Comparison of ENCODE assay signal across 8 mouse cellular contexts in genomic region chr14:79768076-79768830, GRCm38 (mm10). TPM values are rescaled to one million over a fixed set of nuclear protein-coding genes. Genes with fewer than 3 reads are reported as not detected.
A peak's percentile ranks its signal among the peaks of the same experiment; 100 is the strongest.
DNase-seq lines count a peak whose midpoint lies in the region; ATAC-seq lines count a peak whose summit lies in the region.

No protein-coding gene starts in this region.

- H3K4me3 ChIP-seq in kidney, embryonic 15.5 days (replicated peaks): peak overlapping the region; percentile 42
- H3K4me3 ChIP-seq in hindbrain, embryonic 13.5 days: peak overlapping the region; percentile 68

- H3K9me3 ChIP-seq in kidney, embryonic 15.5 days (replicated peaks): no peaks in the 10 kb centered on the region
- H3K9me3 ChIP-seq in hindbrain, embryonic 13.5 days: no peaks in the 10 kb centered on the region

- DNase-seq in kidney, adult 8-10 months: no peak
- DNase-seq in embryo, embryonic 10.5 days (ENCODE audit: low spot score): peak; percentile 15
- DNase-seq in neural tube, embryonic 10.5 days (ENCODE audit: extremely low spot score, low spot score): peak; percentile 42
- no peak for DNase-seq in urinary bladder, adult 2 months (ENCODE audit: low spot score)
- DNase-seq in c-Kit-positive CD71-positive TER-119-positive erythroid progenitor cells, embryonic 14.5 days (ENCODE audit: low spot score): no peak
- no peak for DNase-seq in spleen, postnatal 10 days (ENCODE audit: low spot score in 2 of 2)

- H3K9ac ChIP-seq in kidney, embryonic 15.5 days: no peak overlapping the region
- H3K9ac ChIP-seq in hindbrain, embryonic 13.5 days: peak overlapping the region; percentile 78

- peaks cover 43% of the 10 kb centered on the region for H3K4me1 ChIP-seq in kidney, embryonic 15.5 days
- H3K4me1 ChIP-seq in hindbrain, embryonic 13.5 days (replicated peaks): peaks cover 56% of the 10 kb centered on the region

- H3K27ac ChIP-seq in kidney, embryonic 15.5 days: no peak overlapping the region
- peak overlapping the region; percentile 91 for H3K27ac ChIP-seq in hindbrain, embryonic 13.5 days

- peaks cover 80% of the 10 kb centered on the region for H3K27me3 ChIP-seq in kidney, embryonic 15.5 days
- H3K27me3 ChIP-seq in hindbrain, embryonic 13.5 days: peaks cover 40% of the 10 kb centered on the region

- H3K36me3 ChIP-seq in kidney, embryonic 15.5 days: no peaks in the 10 kb centered on the region
- H3K36me3 ChIP-seq in hindbrain, embryonic 13.5 days: peaks cover 5% of the 10 kb centered on the region; the same call in 1 of the 2 replicates

- ATAC-seq in kidney, embryonic 15.5 days (replicated peaks; ENCODE audit: low FRiP score): no peak
- ATAC-seq in hindbrain, embryonic 13.5 days (ENCODE audit: low FRiP score): no peak

- WGBS in kidney, embryonic 15.5 days: 2% methylated on average over 58 of the region's 59 CpGs
- WGBS in hindbrain, embryonic 13.5 days: under 1% methylated on average over 53 of the region's 59 CpGs

- peak overlapping the region; percentile 76 for H3K4me2 ChIP-seq in kidney, embryonic 15.5 days
- H3K4me2 ChIP-seq in hindbrain, embryonic 13.5 days: peak overlapping the region; percentile 81

RNA-seq across cellular contexts. Expression of gene Pcdh8, which starts 2.9 kb away (rescaled TPM):
- polyA plus RNA-seq in kidney, embryonic 15.5 days (2015; fragmentation: Nextera tagmentation; extraction: Ambion mirVana): 1.8 TPM in 2 replicates
- 33.2 and 35.3 TPM in 2 replicates for polyA plus RNA-seq in hindbrain, embryonic 13.5 days (2015; fragmentation: Nextera tagmentation; extraction: Ambion mirVana)
- polyA plus RNA-seq in urinary bladder, adult 2 months (2012; rRNA removed): 0.07 and 0.12 TPM in 2 replicates

Comparison
In these comparisons a context has a peak if more than half of its experiments do, and no peak if none do; other contexts are left out.
1. DNase-seq: peak in embryo, embryonic 10.5 days (single experiment) and neural tube, embryonic 10.5 days (single experiment); none in kidney, adult 8-10 months (0 of 2), urinary bladder, adult 2 months (single experiment), c-Kit-positive CD71-positive TER-119-positive erythroid progenitor cells, embryonic 14.5 days (single experiment) and spleen, postnatal 10 days (0 of 2).
2. RNA of gene Pcdh8, which starts 2.9 kb away (polyA plus RNA-seq): 33.2 to 35.3 TPM in hindbrain, embryonic 13.5 days; 1.8 TPM in kidney, embryonic 15.5 days and 0.07 to 0.12 TPM in urinary bladder, adult 2 months; every median in the first group is over 10 times any median in the second.